Mouse (Mus musculus): ENCODE results near the gene Lrriq3.

- TF ChIP-seq CTCF (IDR thresholded peaks at IDR 0.05; ENCODE audit: low read depth), result peak; percentile 73
- TF ChIP-seq EP300 (optimal IDR thresholded peaks at IDR 0.05), result no peak
These were observed 141.7 kb downstream of the Lrriq3 start for GRCm38 (mm10) chr3:155234919-155235318.
